Mouse (Mus musculus) erythroblast, embryonic 14.5 days (primary cell): Measurements from ENCODE around the gene Dynlt1a. TPM values are rescaled to one million over a fixed set of nuclear protein-coding genes. Genes with fewer than 3 reads are reported as not detected.
"Not testable (repeated sequence)": the region's sequence is repeated elsewhere in the genome, so short reads cannot be mapped to it uniquely, and the experiment has no call there.

Source experiments
- H3K27me3 ChIP-seq: 2 replicates; pipeline ENCODE4 v1.6.1; 2012; ENCODE audit warnings: inconsistent platforms; ENCODE audit not compliant: control insufficient read depth
- H3K36me3 ChIP-seq: 2 replicates; pipeline ENCODE4 v1.6.1; 2012; ENCODE audit warnings: mild to moderate bottlenecking, inconsistent platforms; ENCODE audit not compliant: control insufficient read depth
- H3K4me1 ChIP-seq: 2 replicates; pipeline ENCODE4 v1.6.1; 2012; ENCODE audit warnings: inconsistent platforms; ENCODE audit not compliant: control insufficient read depth
- H3K4me3 ChIP-seq: replicated peaks from 2 replicates; pipeline ENCODE3; 2012; ENCODE audit warnings: moderate library complexity, mild to moderate bottlenecking, inconsistent platforms
- H3K9me3 ChIP-seq: 2 replicates; pipeline ENCODE4 v1.6.1; 2012; ENCODE audit warnings: low read length, inconsistent platforms, mixed read lengths; ENCODE audit not compliant: control insufficient read depth
- polyA plus RNA-seq: library from polyadenylated mRNA; stranded (reverse); fragments of >175 nt; gene quantifications from 2 replicates; pipeline ENCODE4 v1.2.3, GENCODE M21; 2012

The Dynlt1a gene
- polyA plus RNA-seq, 1 experiment: 0.13 TPM

DNA sequence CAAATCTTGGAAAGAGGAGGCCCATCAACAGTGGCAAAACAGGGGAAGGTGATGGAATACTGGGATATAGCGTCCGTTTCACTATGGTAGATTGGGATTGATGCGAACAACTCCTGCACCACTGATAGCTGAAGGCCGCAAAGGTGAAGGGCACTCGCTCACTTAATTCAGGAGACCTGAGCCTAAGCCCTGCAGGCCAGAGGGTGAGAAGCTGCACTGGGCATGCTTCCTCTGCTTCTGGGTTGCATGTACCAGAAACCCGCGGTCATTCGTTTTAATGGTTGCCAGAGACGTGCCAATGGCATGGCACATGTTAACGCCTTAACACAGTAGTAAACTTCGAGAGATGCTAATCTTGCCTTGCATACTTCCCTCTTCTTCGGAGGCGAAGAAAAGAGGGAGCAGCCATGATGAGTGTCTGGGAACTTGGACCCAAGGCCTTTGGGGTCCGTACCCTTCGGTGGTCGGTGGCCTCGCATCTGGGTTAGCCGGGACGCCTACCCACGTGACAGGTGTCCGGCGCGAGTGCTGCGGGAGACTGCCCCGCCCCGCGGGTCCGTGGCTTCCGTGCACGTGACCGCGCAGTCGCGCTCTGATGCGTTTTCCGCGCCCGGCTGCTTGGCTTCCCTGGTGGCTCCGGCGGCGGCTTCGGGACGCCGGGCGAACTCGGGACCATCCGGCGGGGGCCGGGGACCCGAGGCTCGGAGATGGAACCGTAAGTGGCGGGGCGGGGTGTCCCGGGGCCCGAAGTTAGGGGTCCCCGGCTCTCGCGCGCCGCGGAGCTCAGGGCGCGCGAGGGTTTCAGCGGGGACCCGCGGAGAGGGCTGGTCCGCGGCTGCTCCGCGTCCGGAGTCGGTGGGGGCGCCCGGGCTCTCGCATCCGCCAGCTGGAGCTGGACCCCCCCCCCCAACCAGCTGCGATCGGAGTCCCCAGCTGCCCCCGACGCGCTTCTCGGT lies 47.1 kb downstream of the Dynlt1a start:
- H3K9me3 ChIP-seq, H3K4me1 ChIP-seq, H3K27me3 ChIP-seq, H3K4me3 ChIP-seq, H3K36me3 ChIP-seq: not testable (repeated sequence)

DNA sequence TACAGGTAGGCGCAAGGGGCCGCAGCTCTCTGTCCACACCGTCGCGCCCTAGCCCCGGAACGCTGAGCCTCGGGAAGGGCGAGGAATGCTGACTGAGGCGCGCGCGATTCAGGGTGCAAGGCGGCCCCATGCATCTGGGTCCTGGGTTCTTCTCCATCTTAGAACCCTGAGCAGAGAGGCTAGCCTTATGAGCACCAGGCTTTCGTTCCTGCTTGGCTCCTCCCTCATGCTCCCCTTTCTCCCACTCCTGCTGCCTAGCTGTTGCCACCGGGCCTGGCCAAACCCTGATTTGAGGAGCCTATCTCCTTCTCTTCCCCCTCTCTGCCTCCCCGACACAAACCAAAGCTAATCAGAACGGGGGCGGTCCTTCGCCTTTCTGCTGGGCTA lies 60.2 kb downstream of the Dynlt1a start:
- H3K4me1 ChIP-seq, H3K4me3 ChIP-seq, H3K36me3 ChIP-seq, H3K27me3 ChIP-seq, H3K9me3 ChIP-seq: not testable (repeated sequence)

- H3K9me3 ChIP-seq, H3K36me3 ChIP-seq, H3K4me3 ChIP-seq, H3K27me3 ChIP-seq, H3K4me1 ChIP-seq: not testable (repeated sequence)
Observed at GRCm38 (mm10) chr17:6256400-6257069, 60.8 kb downstream of the Dynlt1a start, which contains the start of gene Tmem181a. Gene Tmem181a (plus strand): TSS chr17:6256860.

Other genes with a start within 250 kb of the Dynlt1a start
- 0.03 and 0.14 TPM in 2 replicates for gene Serac1, start 237.8 kb downstream of the Dynlt1a start, polyA plus RNA-seq
- gene Gtf2h5, start 237.7 kb downstream of the Dynlt1a start, polyA plus RNA-seq: 0.38 and 0.59 TPM in 2 replicates
- 2.7 and 3.0 TPM in 2 replicates for gene Tulp4, start 211.1 kb downstream of the Dynlt1a start, polyA plus RNA-seq
- gene Tmem181a, start 60.6 kb downstream of the Dynlt1a start, polyA plus RNA-seq: 0.01 TPM in 1 of 2 replicates, not detected in the other
- gene Dynlt1b, start 112.6 kb upstream of the Dynlt1a start, polyA plus RNA-seq: 2.4 and 2.6 TPM in 2 replicates